Mouse (Mus musculus) olfactory bulb, adult 2 months (tissue): ENCODE results near the gene Polr1b. TPM values are rescaled to one million over a fixed set of nuclear protein-coding genes. Genes with fewer than 3 reads are reported as not detected.

ENCODE experiments used
- H3K27ac ChIP-seq: fragments of 200-500 bp; 2 replicates; pipeline ENCODE4 v1.5.1; 2012; ENCODE audit warnings: low read depth, low read length; ENCODE audit not compliant: insufficient read depth
- H3K4me1 ChIP-seq: fragments of 200-500 bp; 2 replicates; pipeline ENCODE4 v1.6.1; 2012; ENCODE audit warnings: low read length; ENCODE audit not compliant: control insufficient read depth, insufficient read depth
- H3K4me3 ChIP-seq: fragments of 200-500 bp; 2 replicates; pipeline ENCODE4 v1.5.1; 2012; ENCODE audit warnings: mild to moderate bottlenecking, low read depth, low read length, moderate library complexity; ENCODE audit not compliant: insufficient read depth
- CTCF ChIP-seq: fragments of 200-500 bp; IDR thresholded peaks from 2 replicates; pipeline ENCODE4 v1.5.1; 2012; ENCODE audit warnings: low read depth, mild to moderate bottlenecking, low read length, moderate library complexity; ENCODE audit not compliant: insufficient read depth
- POLR2A ChIP-seq: fragments of 200-500 bp; IDR thresholded peaks from 2 replicates; pipeline ENCODE4 v1.6.1; 2012; ENCODE audit warnings: mild to moderate bottlenecking, low read depth, low read length, moderate library complexity; ENCODE audit not compliant: insufficient read depth
- WGBS: fragments of 180-500 bp; shearing (Covaris S2); methylation state at CpG from one replicate; pipeline ENCODE4 v1.1.7; 2018; 5-methylcytosine and 5-hydroxymethylcytosine counted together
- polyA plus RNA-seq: library from polyadenylated mRNA; stranded (reverse); fragments of >200 nt; gene quantifications from 2 replicates; pipeline ENCODE4 v1.2.4, GENCODE M21; 2012; ENCODE audit warnings: low replicate concordance; ENCODE audit not compliant: missing spikeins, insufficient read depth, insufficient read length

Polr1b gene
- polyA plus RNA-seq, 1 experiment, result not detected

DNA sequence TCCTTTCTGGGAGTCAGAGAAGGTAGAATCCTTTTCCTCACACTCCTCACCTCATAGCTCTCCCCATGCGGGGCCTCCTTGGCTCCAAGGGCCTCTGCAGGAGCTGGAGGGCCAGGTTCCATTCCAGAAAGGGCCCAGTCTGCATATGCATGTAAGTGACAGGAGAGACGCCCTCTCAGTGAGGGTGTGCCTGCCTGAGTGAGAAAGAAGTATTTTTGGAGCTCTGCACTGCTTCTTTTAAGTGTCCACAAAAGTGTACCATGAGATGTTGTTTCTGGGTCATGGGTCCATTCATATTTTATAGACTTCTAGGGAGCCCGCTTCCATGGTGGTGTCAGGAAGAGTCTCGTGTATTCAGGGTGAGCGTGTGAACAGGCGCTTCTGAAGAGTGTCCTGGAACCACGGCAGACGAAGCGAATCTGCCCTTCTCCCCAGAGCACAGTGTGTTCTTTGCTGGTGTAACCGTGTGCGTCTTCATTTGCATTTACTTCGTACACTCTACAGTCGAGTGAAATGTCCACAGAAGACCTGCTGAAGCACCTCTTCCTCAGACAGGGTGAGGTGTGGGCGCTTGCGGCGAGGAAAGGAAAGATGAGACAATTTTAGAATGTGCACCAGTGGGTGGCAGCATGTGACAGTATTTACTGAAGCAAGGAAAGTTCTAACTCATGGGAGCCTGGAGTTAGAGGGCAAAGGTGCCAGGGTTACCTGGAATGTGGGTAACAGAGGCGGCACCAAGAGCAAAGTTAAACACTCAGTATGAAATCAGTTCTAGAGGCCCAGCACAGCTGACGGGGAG is 6.7 kb upstream of the Polr1b start:
- Histone ChIP-seq H3K27ac (no peak overlapping the region), H3K4me3 (no peak overlapping the region)

DNA sequence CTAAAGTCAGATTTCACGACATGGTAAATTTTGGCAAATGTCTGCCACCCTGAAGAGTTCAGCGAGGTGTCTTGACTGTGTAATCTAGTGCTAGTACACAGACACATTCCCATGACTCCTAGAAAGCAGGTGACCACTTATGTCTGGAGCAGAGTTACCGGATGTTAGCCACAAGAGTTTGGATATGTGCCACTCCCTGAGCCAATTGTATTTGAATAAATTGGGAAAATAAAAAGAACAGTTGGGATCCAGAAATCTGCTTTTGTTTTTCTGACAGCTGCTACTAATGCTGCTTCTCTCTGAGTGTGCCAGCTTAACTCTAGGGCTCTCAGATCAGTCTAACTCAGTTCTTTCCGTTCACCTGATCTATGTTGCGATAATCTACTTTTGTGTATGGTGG is 12.1 kb downstream of the Polr1b start:
- H3K4me1 ChIP-seq, result no peaks in the 10 kb centered on the region
- TF ChIP-seq POLR2A (no peak), CTCF (no peak)
- WGBS, result 86% methylated on average over 5 of the region's 5 CpGs
- no peak overlapping the region for H3K4me3 ChIP-seq
- no peak overlapping the region for H3K27ac ChIP-seq

More for the DNA sequence above, 6.7 kb upstream of the Polr1b start:
- 72% methylated on average over 18 of the region's 18 CpGs for WGBS
- H3K4me1 ChIP-seq, result peaks cover 33% of the 10 kb centered on the region
- TF ChIP-seq CTCF (no peak), POLR2A (no peak)

- Histone ChIP-seq H3K27ac (no peak overlapping the region), H3K4me1 (no peaks in the 10 kb centered on the region), H3K4me3 (no peak overlapping the region)
- WGBS, result 96% methylated on average over 9 of the region's 9 CpGs
- no peak for TF ChIP-seq CTCF
- TF ChIP-seq POLR2A, result no peak
Observed at GRCm38 (mm10) chr2:129115706-129116367, 15.0 kb downstream of the Polr1b start.

DNA sequence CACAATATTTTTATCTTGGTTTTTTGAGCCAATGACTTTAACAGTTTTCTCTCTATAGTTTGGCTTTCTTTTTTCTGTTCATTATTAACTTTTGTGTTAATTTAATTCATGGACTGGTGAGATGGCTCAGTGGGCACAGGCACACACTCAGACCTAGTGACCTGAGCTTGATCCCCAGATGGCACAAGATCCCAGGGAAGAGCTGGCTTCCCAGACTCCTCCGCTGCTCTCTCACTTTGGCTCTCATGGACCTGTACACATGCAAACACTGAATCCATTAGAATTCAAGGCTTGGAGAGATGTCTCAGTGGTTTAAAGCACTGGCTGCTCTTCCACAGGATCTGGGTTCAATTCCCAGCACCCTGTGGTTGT is 15.6 kb downstream of the Polr1b start:
- 100% methylated on average over 1 of the region's 1 CpGs for WGBS
- no peak overlapping the region for H3K27ac ChIP-seq
- TF ChIP-seq CTCF (no peak), POLR2A (no peak)
- no peak overlapping the region for H3K4me3 ChIP-seq
- H3K4me1 ChIP-seq, result no peaks in the 10 kb centered on the region

DNA sequence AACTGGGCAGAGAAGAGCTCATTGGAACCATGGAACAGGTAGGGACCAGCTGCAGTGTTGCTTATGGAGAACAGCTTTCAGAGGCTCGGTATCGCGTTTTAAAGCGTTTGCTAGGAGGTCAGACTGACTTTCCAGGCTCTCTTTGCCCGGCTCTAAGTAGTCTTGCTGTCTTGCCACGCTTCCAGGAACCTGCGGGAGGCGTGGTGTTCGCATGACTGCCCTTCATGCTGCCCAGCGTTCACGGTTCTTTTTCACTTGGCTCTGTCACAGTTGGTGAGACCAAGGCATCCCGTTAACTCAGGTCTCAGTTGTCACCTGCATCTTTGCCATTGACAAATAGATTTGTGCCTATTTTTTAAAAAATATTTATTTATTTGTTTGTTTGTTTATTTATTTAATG is 17.3 kb downstream of the Polr1b start:
- H3K4me1 ChIP-seq, result no peaks in the 10 kb centered on the region
- TF ChIP-seq POLR2A (no peak), CTCF (no peak)
- WGBS, result 94% methylated on average over 12 of the region's 12 CpGs

DNA sequence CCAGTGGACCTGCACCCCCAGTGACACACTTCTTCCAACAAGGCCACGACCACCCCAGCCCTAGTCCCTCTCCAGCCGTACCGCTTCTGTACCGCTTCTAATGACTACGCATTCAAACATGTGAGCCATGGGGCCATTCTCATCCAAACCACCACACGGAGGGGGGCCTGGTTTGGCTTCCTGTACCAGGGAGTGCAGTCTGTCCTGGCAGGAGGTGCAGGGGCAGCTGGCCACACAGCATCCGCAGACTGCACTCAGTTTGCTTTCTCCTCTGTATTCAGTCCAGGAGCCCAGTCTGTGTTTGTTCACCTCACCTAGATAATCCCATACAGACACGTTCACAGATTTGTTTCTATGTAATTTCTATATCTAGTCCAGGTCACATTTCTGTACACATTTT is 21.2 kb downstream of the Polr1b start:
- no peaks in the 10 kb centered on the region for H3K4me1 ChIP-seq
- H3K27ac ChIP-seq, result no peak overlapping the region
- TF ChIP-seq CTCF, result no peak
- no peak for TF ChIP-seq POLR2A
- H3K4me3 ChIP-seq, result no peak overlapping the region
- 84% methylated on average over 8 of the region's 8 CpGs for WGBS

More for the DNA sequence above, 17.3 kb downstream of the Polr1b start:
- Histone ChIP-seq H3K4me3 (no peak overlapping the region), H3K27ac (no peak overlapping the region)

DNA sequence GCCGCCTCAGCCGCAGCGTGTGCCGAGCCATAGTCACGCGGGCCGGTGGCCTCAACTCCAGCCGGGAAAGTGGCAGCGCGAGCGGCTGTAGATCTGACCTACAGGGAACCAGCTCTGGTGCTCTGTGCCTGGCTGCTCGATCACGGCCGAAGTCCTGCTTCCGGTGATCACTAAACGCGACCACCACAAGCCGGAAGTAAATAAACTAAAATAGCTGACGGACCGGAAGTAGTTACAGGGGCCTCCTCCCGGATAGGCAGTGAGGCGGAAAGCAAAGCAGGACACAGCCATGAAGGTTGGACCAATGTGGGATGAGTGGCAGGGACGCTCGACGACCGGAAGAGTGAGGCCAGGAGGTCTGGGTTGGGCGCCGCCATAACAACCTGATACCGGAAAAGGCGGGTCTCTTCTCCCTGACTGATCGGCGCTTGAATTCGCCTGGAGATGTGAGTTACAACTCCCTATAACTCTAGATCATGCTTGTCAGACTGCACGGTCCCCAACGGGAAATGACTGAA is 28.7 kb downstream of the Polr1b start, which contains the start of gene Chchd5:
TSS of gene Chchd5 (plus strand) at position 289 of the 518 bp plus-strand sequence.
- TF ChIP-seq POLR2A (peak; percentile 83), CTCF (no peak)
- H3K27ac ChIP-seq, result peak within 1 kb of the TSS; percentile 68
- peaks cover 13% of the 10 kb centered on the region for H3K4me1 ChIP-seq
- H3K4me3 ChIP-seq, result peak within 1 kb of the TSS; percentile 71
- WGBS, result under 1% methylated on average over 35 of the region's 35 CpGs

- TF ChIP-seq POLR2A (no peak), CTCF (no peak)
- H3K4me3 ChIP-seq, result peak overlapping the region; percentile 71
- H3K27ac ChIP-seq, result peak overlapping the region; percentile 53
Observed at GRCm38 (mm10) chr2:129129987-129130545, 29.3 kb downstream of the Polr1b start.

GRCm38 (mm10) chr2:129130776-129131175 is 30.0 kb downstream of the Polr1b start:
- 95% methylated on average over 2 of the region's 2 CpGs for WGBS
- Histone ChIP-seq H3K4me1 (peaks cover 13% of the 10 kb centered on the region), H3K27ac (no peak overlapping the region), H3K4me3 (no peak overlapping the region)
- TF ChIP-seq CTCF (no peak), POLR2A (no peak)

More at GRCm38 (mm10) chr2:129129987-129130545, 29.3 kb downstream of the Polr1b start:
- peaks cover 13% of the 10 kb centered on the region for H3K4me1 ChIP-seq
- WGBS, result 23% methylated on average over 18 of the region's 18 CpGs
